Mouse (Mus musculus): Measurements from ENCODE around the gene Slc1a1.

- TF ChIP-seq CTCF (IDR thresholded peaks at IDR 0.05; ENCODE audit: extremely low read depth, insufficient read length, insufficient replicate concordance, low read depth, low read length) (no peak), POLR2A (IDR thresholded peaks at IDR 0.05; ENCODE audit: low read depth, low read length) (no peak)
Measured at GRCm38 (mm10) chr19:28902111-28902510, 67.3 kb downstream of the Slc1a1 start.

Measured in small intestine, adult 2 months (tissue).